Mouse (Mus musculus) myocyte (in vitro differentiated cells): ENCODE results near the gene Csad. TPM values are rescaled to one million over a fixed set of nuclear protein-coding genes. Genes with fewer than 3 reads are reported as not detected.
A peak's percentile ranks its signal among the peaks of the same experiment; 100 is the strongest.

Experiments
- H3K27me3 ChIP-seq: one replicate; pipeline ENCODE4 v1.6.1; 2011; ENCODE audit not compliant: control insufficient read depth, insufficient read depth, insufficient read length
- H3K36me3 ChIP-seq: one replicate; pipeline ENCODE4 v1.6.1; 2011; ENCODE audit not compliant: control insufficient read depth, insufficient read depth
- H3K4me2 ChIP-seq: one replicate; pipeline ENCODE4 v1.6.1; 2011; ENCODE audit warnings: low read depth, control low read depth
- H3K4me3 ChIP-seq: one replicate; pipeline ENCODE4 v1.5.1; 2011; ENCODE audit warnings: mild to moderate bottlenecking, control low read depth, moderate library complexity
- H3K79me2 ChIP-seq: one replicate; pipeline ENCODE4 v1.6.1; 2011; ENCODE audit not compliant: control insufficient read depth, insufficient read depth
- H3ac ChIP-seq: one replicate; pipeline ENCODE4 v1.6.1; 2011; ENCODE audit not compliant: control insufficient read depth, insufficient read length
- CEBPB ChIP-seq: IDR thresholded peaks from 2 replicates; pipeline ENCODE4 v1.6.1; 2011; ENCODE audit warnings: mild to moderate bottlenecking, moderate library complexity; ENCODE audit not compliant: poor library complexity, insufficient read depth, severe bottlenecking
- E2F4 ChIP-seq: IDR thresholded peaks from one replicate; pipeline ENCODE4 v1.6.1; 2011; ENCODE audit warnings: mild to moderate bottlenecking, control low read depth, moderate library complexity; ENCODE audit not compliant: insufficient read depth
- MAX ChIP-seq: IDR thresholded peaks from one replicate; pipeline ENCODE4 v1.6.1; 2011; ENCODE audit warnings: low read depth, mild to moderate bottlenecking, control low read depth
- MYOD1 ChIP-seq, 3 experiments: IDR thresholded peaks; one replicate each; pipeline ENCODE4 v1.6.1; 2011; ENCODE audit warnings: control low read depth in 2 of 3, low read depth in 2 of 3, mild to moderate bottlenecking in 2 of 3, moderate library complexity in 1 of 3; ENCODE audit not compliant: insufficient read length in 2 of 3, control insufficient read depth in 1 of 3
- MYOG ChIP-seq, 3 experiments: IDR thresholded peaks; one replicate each; pipeline ENCODE4 v1.6.1; 2011; ENCODE audit warnings: control low read depth in 2 of 3, low read depth in 2 of 3, mild to moderate bottlenecking in 2 of 3; ENCODE audit not compliant: insufficient read length in 2 of 3, control insufficient read depth in 1 of 3, insufficient read depth in 1 of 3
- POLR2A ChIP-seq: IDR thresholded peaks from one replicate; pipeline ENCODE4 v1.6.1; 2011; ENCODE audit warnings: low read depth, mild to moderate bottlenecking, control low read depth, moderate library complexity; ENCODE audit not compliant: insufficient read length
- POLR2AphosphoS2 ChIP-seq: IDR thresholded peaks from one replicate; pipeline ENCODE4 v1.6.1; 2011; ENCODE audit warnings: low read depth, control low read depth; ENCODE audit not compliant: insufficient read length
- REST ChIP-seq: IDR thresholded peaks from one replicate; pipeline ENCODE4 v1.6.1; 2011; ENCODE audit warnings: mild to moderate bottlenecking, control low read depth, moderate library complexity; ENCODE audit not compliant: insufficient read depth, insufficient read length
- SRF ChIP-seq: IDR thresholded peaks from one replicate; pipeline ENCODE4 v1.6.1; 2011; ENCODE audit warnings: low read depth; ENCODE audit not compliant: control insufficient read depth, insufficient read length
- TCF12 ChIP-seq: IDR thresholded peaks from one replicate; pipeline ENCODE4 v1.6.1; 2011; ENCODE audit warnings: mild to moderate bottlenecking, control low read depth; ENCODE audit not compliant: poor library complexity, insufficient read depth, severe bottlenecking
- TCF3 ChIP-seq: IDR thresholded peaks from one replicate; pipeline ENCODE4 v1.6.1; 2011; ENCODE audit warnings: low read depth, control low read depth; ENCODE audit not compliant: insufficient read length
- USF1 ChIP-seq: IDR thresholded peaks from one replicate; pipeline ENCODE4 v1.6.1; 2011; ENCODE audit warnings: low read depth, mild to moderate bottlenecking, control low read depth, moderate library complexity
- polyA plus RNA-seq: library from polyadenylated mRNA; unstranded; fragments of >200 nt; fragmentation: generic; extraction: Trizol; gene quantifications from one replicate; pipeline ENCODE4 v1.2.1, GENCODE M21; 2012; ENCODE audit warnings: missing spikeins

The Csad gene
- polyA plus RNA-seq, 1 experiment: 18.8 TPM

DNA sequence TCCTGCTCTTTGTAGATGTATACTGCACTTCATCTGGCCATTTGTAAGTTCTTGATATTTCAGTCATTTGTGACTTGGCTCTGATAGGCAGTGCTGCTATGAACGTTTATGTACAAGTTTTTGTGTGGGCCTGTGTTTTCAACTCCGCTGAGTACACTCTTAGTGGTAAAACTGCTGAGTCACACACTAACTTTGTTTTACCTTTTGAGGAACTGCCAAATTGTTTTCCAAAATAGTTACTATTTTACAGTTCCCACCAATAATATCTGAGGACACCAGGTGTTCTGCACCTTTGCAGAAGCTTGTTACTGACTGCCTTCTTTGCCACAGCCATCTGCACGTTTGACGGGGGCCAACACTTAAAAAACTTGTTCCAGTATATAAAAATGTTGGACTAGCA lies 10.1 kb downstream of the Csad start:
- Histone ChIP-seq H3K4me3 (no peak overlapping the region), H3K4me2 (no peak overlapping the region), H3K79me2 (no peaks in the 10 kb centered on the region), H3ac (no peak overlapping the region), H3K27me3 (no peaks in the 10 kb centered on the region), H3K36me3 (no peaks in the 10 kb centered on the region)
- TF ChIP-seq USF1 (no peak), POLR2A (no peak)

DNA sequence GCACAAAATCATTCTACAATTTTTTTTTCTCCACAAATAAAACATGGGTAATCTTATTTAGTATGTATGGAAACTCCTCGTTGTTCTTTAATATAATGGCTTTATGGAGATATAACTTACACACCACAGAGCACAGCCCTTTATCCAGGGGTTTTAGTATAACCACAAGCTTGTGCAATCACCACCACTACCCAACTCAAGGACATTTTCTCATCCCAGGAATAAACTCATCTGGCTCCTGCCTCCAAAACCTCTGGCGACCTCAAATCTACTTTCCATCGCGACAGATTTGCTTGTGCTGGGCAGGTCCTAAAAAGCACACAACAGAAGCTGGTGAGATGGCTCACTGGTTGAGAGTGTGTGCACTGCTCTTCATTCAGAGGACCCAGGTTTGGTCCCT lies 10.9 kb downstream of the Csad start:
- TF ChIP-seq CEBPB (peak; percentile 96), TCF12 (no peak), MAX (no peak)
- H3K79me2 ChIP-seq: no peaks in the 10 kb centered on the region
- peak overlapping the region; percentile 35 for H3K4me2 ChIP-seq
- H3K36me3 ChIP-seq: no peaks in the 10 kb centered on the region
- no peak overlapping the region for H3K4me3 ChIP-seq
- no peaks in the 10 kb centered on the region for H3K27me3 ChIP-seq
- no peak overlapping the region for H3ac ChIP-seq

GRCm38 (mm10) chr15:102192820-102193386 lies 11.6 kb downstream of the Csad start:
- Histone ChIP-seq H3K79me2 (no peaks in the 10 kb centered on the region), H3K4me3 (no peak overlapping the region), H3ac (no peak overlapping the region), H3K36me3 (no peaks in the 10 kb centered on the region), H3K4me2 (peak overlapping the region; percentile 35), H3K27me3 (no peaks in the 10 kb centered on the region)
- TF ChIP-seq E2F4 (no peak), REST (no peak), MYOD1 (IDR thresholded peaks at IDR 0.05; ENCODE audit: control insufficient read depth in 1 of 3, insufficient read length in 2 of 3, low read depth in 2 of 3) (no peak), USF1 (no peak), TCF12 (no peak), MYOG (IDR thresholded peaks at IDR 0.05; ENCODE audit: control insufficient read depth in 1 of 3, insufficient read depth in 1 of 3, insufficient read length in 2 of 3, low read depth in 2 of 3) (no peak), SRF (no peak), TCF3 (no peak), POLR2AphosphoS2 (no peak), MAX (no peak), CEBPB (no peak)

- H3K27me3 ChIP-seq: no peaks in the 10 kb centered on the region
- no peak overlapping the region for H3K4me3 ChIP-seq
- H3K79me2 ChIP-seq: no peaks in the 10 kb centered on the region
- H3ac ChIP-seq: no peak overlapping the region
- no peaks in the 10 kb centered on the region for H3K36me3 ChIP-seq
- peak overlapping the region; percentile 35 for H3K4me2 ChIP-seq
- TF ChIP-seq USF1 (no peak), POLR2A (no peak), POLR2AphosphoS2 (no peak), MYOD1 (IDR thresholded peaks at IDR 0.05; ENCODE audit: control insufficient read depth in 1 of 3, insufficient read length in 2 of 3, low read depth in 2 of 3) (no peak), MYOG (IDR thresholded peaks at IDR 0.05; ENCODE audit: control insufficient read depth in 1 of 3, insufficient read depth in 1 of 3, insufficient read length in 2 of 3, low read depth in 2 of 3) (no peak), TCF12 (no peak), TCF3 (no peak), MAX (no peak), SRF (no peak), CEBPB (no peak), REST (no peak), E2F4 (no peak)
Measured at GRCm38 (mm10) chr15:102192271-102192812, 12.2 kb downstream of the Csad start.

DNA sequence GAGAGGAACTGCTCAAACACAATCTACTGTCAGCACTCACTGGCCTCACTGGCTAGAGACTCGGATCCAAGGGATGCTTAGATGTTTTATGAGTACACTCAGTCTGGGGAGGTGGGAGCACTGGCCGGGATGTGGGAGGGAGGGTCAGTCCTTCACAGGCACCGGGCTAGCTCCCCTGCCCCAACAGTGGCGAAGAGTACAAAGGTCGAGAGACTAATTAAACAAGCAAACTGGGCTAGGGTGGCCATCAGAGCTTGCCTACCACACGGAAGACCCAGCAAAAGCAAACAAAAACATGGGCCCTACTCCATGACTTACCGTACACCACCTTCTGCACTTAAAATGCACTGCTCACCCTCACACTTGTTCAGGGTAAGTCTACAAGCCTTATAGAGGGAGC lies 12.8 kb downstream of the Csad start:
- Histone ChIP-seq H3ac (no peak overlapping the region), H3K36me3 (no peaks in the 10 kb centered on the region), H3K79me2 (no peaks in the 10 kb centered on the region), H3K27me3 (no peaks in the 10 kb centered on the region), H3K4me3 (no peak overlapping the region), H3K4me2 (no peak overlapping the region)
- no peak for TF ChIP-seq SRF
- no peak for TF ChIP-seq TCF3
- no peak for TF ChIP-seq POLR2A
- TF ChIP-seq USF1: no peak
- no peak for TF ChIP-seq TCF12
- no peak for TF ChIP-seq E2F4
- no peak for TF ChIP-seq POLR2AphosphoS2
- no peak for TF ChIP-seq CEBPB
- TF ChIP-seq REST: no peak
- no peak for TF ChIP-seq MAX
